Mouse (Mus musculus) cortical plate, adult 2 months (tissue): ENCODE results near the gene Tppp3.

Source experiments
- CTCF ChIP-seq: fragments of 200-500 bp; IDR thresholded peaks from 2 replicates; pipeline ENCODE4 v1.5.1; 2011; ENCODE audit warnings: mild to moderate bottlenecking, control low read depth, low read length; ENCODE audit not compliant: insufficient read depth; ENCODE audit errors: extremely low read depth
- POLR2A ChIP-seq: fragments of 200-500 bp; IDR thresholded peaks from 2 replicates; pipeline ENCODE4 v1.6.1; 2011; ENCODE audit warnings: mild to moderate bottlenecking, low read length, control low read depth; ENCODE audit not compliant: insufficient read depth; ENCODE audit errors: extremely low read depth

DNA sequence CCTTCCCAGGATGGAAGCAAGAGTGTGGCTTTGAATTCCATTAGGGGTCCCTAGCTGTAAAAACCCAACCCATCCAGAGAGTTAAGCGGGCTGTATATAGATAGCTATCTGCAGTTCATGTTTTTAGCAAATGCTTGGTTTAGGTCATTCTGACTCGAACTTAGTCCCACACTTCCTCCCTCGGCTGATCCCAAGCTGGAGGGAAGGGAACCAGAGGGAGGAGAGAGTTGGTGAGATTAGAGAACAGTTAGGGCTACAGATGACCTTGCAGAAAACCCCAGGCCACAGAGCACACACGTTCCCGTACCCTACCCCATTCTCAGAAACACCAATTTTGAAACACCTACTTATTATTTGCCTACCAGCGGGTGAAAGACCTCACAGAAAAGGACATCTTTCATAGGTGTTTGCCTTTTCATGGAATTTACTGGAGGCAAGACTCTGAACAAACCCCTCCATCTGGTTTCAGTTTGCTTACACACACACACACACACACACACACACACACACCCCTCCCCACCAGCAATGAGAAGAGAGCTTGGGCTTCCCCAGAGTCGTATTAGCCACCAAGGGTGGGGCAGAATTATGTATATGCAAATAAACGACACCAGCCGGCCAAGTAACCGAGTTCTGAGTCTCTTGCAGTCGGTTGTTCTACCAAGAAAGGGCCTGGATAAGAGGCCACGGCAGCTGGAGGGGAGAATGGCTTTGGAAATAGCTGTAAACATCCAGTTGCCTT lies 38.8 kb upstream of the Tppp3 start:
- TF ChIP-seq POLR2A (no peak), CTCF (no peak)
